Mouse (Mus musculus): ENCODE data around the gene Kcnk1.

DNA sequence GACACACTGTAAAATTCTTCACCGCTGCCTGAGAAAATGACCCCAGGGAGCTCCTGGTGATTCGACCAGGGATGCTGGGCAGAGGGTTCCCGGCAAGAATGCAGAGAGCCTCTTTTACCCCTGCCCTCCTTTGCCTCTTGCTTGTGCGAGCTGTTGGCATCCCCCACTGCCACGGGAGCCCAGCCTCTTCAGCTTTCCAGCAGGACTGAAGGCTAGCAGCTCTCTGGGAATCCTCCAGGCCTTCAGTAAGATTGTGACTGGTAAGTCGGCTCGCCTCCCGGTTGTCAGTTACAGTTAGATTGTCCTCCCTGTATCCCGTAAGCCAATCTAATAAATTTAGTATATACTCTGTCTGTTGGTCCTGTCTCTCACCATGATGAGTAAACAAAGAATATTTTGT is 38.2 kb upstream of the Kcnk1 start:
- TF ChIP-seq CTCF (conservative IDR thresholded peaks at IDR 0.05 in 1 of 2, IDR thresholded peaks at IDR 0.05 in 1 of 2; ENCODE audit: low read depth in 2 of 2, low read length in 2 of 2) (no peak), TBP (conservative IDR thresholded peaks at IDR 0.05; ENCODE audit: low read depth, low read length) (no peak), POLR2A (IDR thresholded peaks at IDR 0.05; ENCODE audit: low read depth, low read length) (no peak), MXI1 (IDR thresholded peaks at IDR 0.05; ENCODE audit: low read depth, low read length) (no peak), PAX5 (IDR thresholded peaks at IDR 0.05; ENCODE audit: low read length) (no peak), ZKSCAN1 (IDR thresholded peaks at IDR 0.05; ENCODE audit: borderline replicate concordance, low read depth, low read length) (no peak), USF2 (conservative IDR thresholded peaks at IDR 0.05; ENCODE audit: low read depth, low read length) (no peak), ZMIZ1 (IDR thresholded peaks at IDR 0.05; ENCODE audit: low read depth, low read length) (no peak), ETS1 (conservative IDR thresholded peaks at IDR 0.05; ENCODE audit: low read depth, low read length) (no peak)

All from CH12.LX (cell line).